Mouse (Mus musculus): ENCODE results near the gene Serpine1.
A peak's percentile ranks its signal among the peaks of the same experiment; 100 is the strongest.

The Serpine1 gene

GRCm38 (mm10) chr5:137096037-137096436, 24.0 kb upstream of the Serpine1 start:
- DNase-seq (ENCODE audit: low spot score in 2 of 2), result peak; percentile 65 to 72

- no peak for DNase-seq (ENCODE audit: low spot score in 2 of 2)
These were observed 23.1 kb upstream of the Serpine1 start for GRCm38 (mm10) chr5:137095135-137095534.

- peak; percentile 56 to 57 for DNase-seq (ENCODE audit: low spot score in 2 of 2)
These were observed 21.7 kb upstream of the Serpine1 start for GRCm38 (mm10) chr5:137093720-137094119.

- DNase-seq (ENCODE audit: low spot score in 2 of 2), result no peak
These were observed 19.5 kb upstream of the Serpine1 start for GRCm38 (mm10) chr5:137091560-137091959.

GRCm38 (mm10) chr5:137090870-137091269, 18.8 kb upstream of the Serpine1 start:
- DNase-seq (ENCODE audit: low spot score in 2 of 2), result no peak

GRCm38 (mm10) chr5:137087410-137087809, 15.3 kb upstream of the Serpine1 start:
- peak; percentile 71 to 81 for DNase-seq (ENCODE audit: low spot score in 2 of 2)

GRCm38 (mm10) chr5:137085731-137086130, 13.7 kb upstream of the Serpine1 start:
- DNase-seq (ENCODE audit: low spot score in 2 of 2), result no peak

- no peak for DNase-seq (ENCODE audit: low spot score in 2 of 2)
These were observed 13.0 kb upstream of the Serpine1 start for GRCm38 (mm10) chr5:137085021-137085420.

GRCm38 (mm10) chr5:137083051-137083450, 11.0 kb upstream of the Serpine1 start:
- DNase-seq (ENCODE audit: low spot score in 2 of 2), result no peak

- peak; percentile 61 to 77 for DNase-seq (ENCODE audit: low spot score in 2 of 2)
These were observed 7.8 kb upstream of the Serpine1 start for GRCm38 (mm10) chr5:137079849-137080248.

- peak in 1 of 2 experiments; percentile 47 for DNase-seq (ENCODE audit: low spot score in 2 of 2)
These were observed 6.5 kb upstream of the Serpine1 start for GRCm38 (mm10) chr5:137078616-137079015.

- DNase-seq (ENCODE audit: low spot score in 2 of 2), result no peak
These were observed 6.0 kb upstream of the Serpine1 start for GRCm38 (mm10) chr5:137078041-137078440.

GRCm38 (mm10) chr5:137077187-137077586, 5.1 kb upstream of the Serpine1 start:
- no peak for DNase-seq (ENCODE audit: low spot score in 2 of 2)

GRCm38 (mm10) chr5:137076191-137076930, 4.3 kb upstream of the Serpine1 start:
- peak; percentile 77 to 81 for DNase-seq (ENCODE audit: low spot score in 2 of 2)

- DNase-seq (ENCODE audit: low spot score in 2 of 2), result no peak
These were observed 3.7 kb upstream of the Serpine1 start for GRCm38 (mm10) chr5:137075726-137076125.

GRCm38 (mm10) chr5:137074191-137074651, 2.2 kb upstream of the Serpine1 start:
- peak; percentile 57 to 72 for DNase-seq (ENCODE audit: low spot score in 2 of 2)

GRCm38 (mm10) chr5:137073141-137073540, 1.1 kb upstream of the Serpine1 start:
- DNase-seq (ENCODE audit: low spot score in 2 of 2), result no peak

- DNase-seq (ENCODE audit: low spot score in 2 of 2), result no peak
These were observed 1.0 kb downstream of the Serpine1 start for GRCm38 (mm10) chr5:137070881-137071605.

- DNase-seq (ENCODE audit: low spot score in 2 of 2), result no peak
These were observed 3.4 kb downstream of the Serpine1 start for GRCm38 (mm10) chr5:137068711-137069110.

- no peak for DNase-seq (ENCODE audit: low spot score in 2 of 2)
These were observed 6.1 kb downstream of the Serpine1 start for GRCm38 (mm10) chr5:137065923-137066322.

GRCm38 (mm10) chr5:137065454-137065853, 6.6 kb downstream of the Serpine1 start:
- DNase-seq (ENCODE audit: low spot score in 2 of 2), result no peak

- DNase-seq (ENCODE audit: low spot score in 2 of 2), result no peak
These were observed 9.5 kb downstream of the Serpine1 start for GRCm38 (mm10) chr5:137062601-137063000.

Data from heart, adult 9 months (tissue).